Mouse (Mus musculus): ENCODE measurements around the gene Klra3.
"Not testable (repeated sequence)": the region's sequence is repeated elsewhere in the genome, so short reads cannot be mapped to it uniquely, and the experiment has no call there.

Klra3 gene

DNA sequence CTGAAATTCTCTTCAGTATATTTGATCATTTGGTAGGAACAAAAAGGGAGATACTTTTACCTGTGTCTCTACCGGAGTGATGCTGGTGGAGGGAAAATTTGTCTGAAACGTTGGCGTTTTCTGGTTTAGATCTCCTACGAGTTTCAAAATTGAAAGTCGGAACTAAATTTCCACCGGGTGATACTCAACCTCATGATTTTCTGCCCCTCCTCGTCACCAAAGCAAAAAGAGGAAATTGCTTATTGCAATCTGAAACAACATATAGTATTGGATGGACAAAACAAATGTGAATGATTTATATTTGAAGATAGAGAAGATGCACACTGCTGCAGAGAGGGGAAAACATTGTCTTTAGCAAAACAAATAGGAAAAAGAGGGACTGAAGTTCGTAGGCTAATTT is at the start of gene Klra3:
Klra3 (minus strand) TSS at position 164 of the 400 bp plus-strand sequence.
- DNase-seq (ENCODE audit: low spot score) = no peak

DNA sequence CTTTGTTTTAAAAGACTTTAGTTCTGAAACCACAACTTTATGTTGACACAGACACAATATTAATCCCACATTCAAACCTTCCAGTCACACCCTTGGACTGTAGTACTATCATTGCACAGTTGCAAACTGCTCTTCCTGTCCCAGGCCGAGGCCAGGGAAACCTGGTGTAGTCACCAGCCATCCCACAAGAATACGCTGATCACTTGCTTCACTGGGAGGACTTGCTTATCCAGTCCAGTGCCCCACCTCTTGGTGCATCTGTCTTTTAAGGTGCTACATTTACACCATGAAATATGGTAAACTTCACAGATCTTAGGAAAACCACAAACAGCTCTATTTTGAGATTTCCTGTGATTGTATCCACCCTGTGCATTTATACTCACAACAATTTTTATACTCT is 49.4 kb upstream of the Klra3 start, which contains the start of gene Klra1:
Klra1 (minus strand) TSS at position 125 of the 400 bp plus-strand sequence.
- DNase-seq (ENCODE audit: low spot score) = no peak

DNA sequence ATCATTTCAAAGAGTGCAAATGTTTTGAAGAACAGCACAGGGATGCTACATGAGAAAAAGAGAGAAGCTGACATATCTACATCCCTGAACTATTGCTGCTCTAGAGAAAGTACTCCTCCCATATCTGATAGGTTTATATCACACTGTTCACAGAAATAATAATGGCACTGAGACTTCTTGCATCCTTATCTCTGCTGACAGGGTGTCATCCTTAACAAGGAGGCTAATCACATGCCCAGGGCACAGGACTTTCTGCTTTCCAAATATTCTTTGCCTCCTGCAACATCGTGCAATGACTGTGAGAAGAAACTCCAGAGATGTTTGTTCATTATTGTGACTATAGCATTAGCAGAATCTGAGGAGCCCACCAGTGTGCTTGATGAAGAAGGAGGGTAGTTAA is 48.4 kb upstream of the Klra3 start:
- DNase-seq (ENCODE audit: low spot score) = no peak

DNA sequence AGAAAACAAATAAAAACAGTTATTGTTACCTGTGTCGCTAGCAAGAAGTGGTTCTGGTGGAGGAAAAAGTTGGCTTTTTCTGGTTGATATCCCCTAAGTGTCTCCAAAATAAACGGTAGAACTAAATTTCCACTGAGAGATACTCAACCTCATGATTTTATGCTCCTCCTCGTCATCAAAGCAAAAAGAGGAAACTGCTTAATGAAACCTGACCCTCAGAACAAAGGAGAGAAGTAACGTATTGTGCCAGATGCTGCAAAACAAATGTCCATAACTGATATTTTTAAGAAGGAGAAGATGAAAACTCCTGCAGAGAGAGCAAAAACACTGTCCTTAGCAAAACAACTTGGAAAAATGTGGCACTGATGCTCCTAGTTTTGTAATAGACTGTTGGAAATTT is 45.0 kb upstream of the Klra3 start:
- DNase-seq (ENCODE audit: low spot score) = no peak

DNA sequence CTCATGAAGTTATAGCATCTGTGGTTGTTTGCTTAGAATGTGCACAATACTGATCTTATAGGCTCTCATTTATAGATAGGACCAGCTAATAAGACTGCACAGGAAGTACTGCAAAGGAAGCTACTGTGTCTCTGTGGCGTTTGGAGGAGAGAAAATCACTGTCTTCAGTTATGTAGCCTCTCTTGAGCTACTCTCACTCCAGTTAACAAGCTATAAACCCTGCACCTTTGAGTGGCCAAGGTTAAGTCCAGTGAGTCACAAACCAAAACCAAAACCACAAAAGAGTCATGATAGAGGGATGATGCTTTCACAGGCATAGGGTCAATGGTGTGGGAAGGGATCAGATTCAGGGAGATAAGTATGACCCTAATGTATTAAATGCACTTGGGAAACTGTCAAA is 8.0 kb upstream of the Klra3 start:
- not testable (repeated sequence) for DNase-seq (ENCODE audit: low spot score)

DNA sequence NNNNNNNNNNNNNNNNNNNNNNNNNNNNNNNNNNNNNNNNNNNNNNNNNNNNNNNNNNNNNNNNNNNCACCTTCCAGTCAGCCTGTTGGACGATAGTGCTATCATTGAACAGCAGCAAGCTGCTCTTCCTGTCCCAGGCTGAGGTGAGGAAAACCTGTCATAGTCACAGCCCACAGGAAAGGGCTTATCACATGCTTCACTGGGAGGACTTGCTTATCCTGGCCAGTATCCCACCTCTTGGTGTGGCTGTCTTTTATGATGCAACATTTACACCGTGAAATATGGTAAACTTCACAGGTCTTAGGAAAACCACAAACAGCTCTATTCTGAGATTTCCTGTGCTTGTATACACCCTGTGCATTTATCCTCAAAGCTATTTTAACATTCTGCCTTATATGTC is 4.6 kb upstream of the Klra3 start:
- DNase-seq (ENCODE audit: low spot score) = not testable (repeated sequence)

DNA sequence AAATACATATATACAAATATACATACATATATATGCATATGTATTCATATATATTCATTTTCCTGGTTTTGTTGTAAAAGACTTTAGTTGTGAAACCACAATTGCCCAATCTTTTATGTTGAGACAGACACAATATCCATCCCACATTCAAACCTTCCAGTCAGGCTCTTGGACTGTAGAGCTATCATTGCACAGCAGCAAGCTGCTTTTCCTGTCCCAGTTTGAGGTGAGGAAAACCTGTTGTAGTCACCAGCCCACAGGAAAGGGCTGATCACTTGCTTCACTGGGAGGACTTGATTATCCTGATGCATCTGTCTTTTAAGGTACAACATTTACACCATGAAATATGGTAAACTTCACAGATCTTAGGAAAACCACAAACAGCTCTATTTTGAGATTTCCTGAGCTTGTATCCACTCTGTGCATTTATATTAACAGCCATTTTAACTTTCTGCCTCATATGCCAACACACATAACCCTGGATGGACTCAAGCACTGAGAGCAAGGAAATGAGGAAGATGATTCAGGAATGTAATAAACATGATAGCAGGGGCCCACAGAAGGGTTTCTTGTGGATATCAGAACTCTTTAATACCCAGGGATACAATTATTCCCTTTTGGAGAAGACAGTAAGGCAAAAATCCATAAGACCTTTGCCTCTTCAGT is 49.3 kb downstream of the Klra3 start:
- no peak for DNase-seq (ENCODE audit: low spot score)

DNA sequence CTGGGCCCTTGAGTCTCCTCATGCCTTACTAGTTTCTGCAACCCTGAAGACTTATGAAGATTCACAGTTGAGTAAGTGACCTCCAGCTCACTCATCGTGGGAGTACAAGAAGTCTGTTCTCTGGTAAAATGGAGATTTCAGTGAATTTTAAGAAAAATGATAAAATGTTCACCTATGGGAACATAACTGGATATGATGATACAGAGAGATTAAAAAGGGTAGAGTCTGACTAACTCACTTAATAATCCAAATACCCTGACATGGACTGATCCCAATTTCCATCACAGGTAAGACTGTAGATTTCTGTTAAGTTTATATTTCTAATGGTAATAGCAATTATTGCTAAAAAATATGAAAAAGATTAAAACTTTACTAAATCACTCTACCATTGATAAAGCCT is 55.5 kb downstream of the Klra3 start, which contains the start of gene Klra10:
Klra10 (minus strand) TSS at position 101 of the 400 bp plus-strand sequence.
- DNase-seq (ENCODE audit: low spot score) = not testable (repeated sequence)
